Mouse (Mus musculus): ENCODE measurements around the gene Xbp1.

Gene Xbp1

GRCm38 (mm10) chr11:5573821-5574220, 53.4 kb downstream of the Xbp1 start:
- no peak for DNase-seq

- DNase-seq = no peak
Observed at GRCm38 (mm10) chr11:5575046-5575445, 54.6 kb downstream of the Xbp1 start.

All from cerebellum, adult 8-10 months (tissue).